Mouse (Mus musculus) myocyte (in vitro differentiated cells): ENCODE measurements around the gene Ogfod1.

ENCODE experiments used
- CEBPB ChIP-seq: IDR thresholded peaks from 2 replicates; pipeline ENCODE4 v1.6.1; 2011; ENCODE audit warnings: mild to moderate bottlenecking, moderate library complexity; ENCODE audit not compliant: poor library complexity, insufficient read depth, severe bottlenecking
- MAX ChIP-seq: IDR thresholded peaks from one replicate; pipeline ENCODE4 v1.6.1; 2011; ENCODE audit warnings: low read depth, mild to moderate bottlenecking, control low read depth
- MYOD1 ChIP-seq, 3 experiments: IDR thresholded peaks; one replicate each; pipeline ENCODE4 v1.6.1; 2011; ENCODE audit warnings: control low read depth in 2 of 3, low read depth in 2 of 3, mild to moderate bottlenecking in 2 of 3, moderate library complexity in 1 of 3; ENCODE audit not compliant: insufficient read length in 2 of 3, control insufficient read depth in 1 of 3
- MYOG ChIP-seq, 3 experiments: IDR thresholded peaks; one replicate each; pipeline ENCODE4 v1.6.1; 2011; ENCODE audit warnings: control low read depth in 2 of 3, low read depth in 2 of 3, mild to moderate bottlenecking in 2 of 3; ENCODE audit not compliant: insufficient read length in 2 of 3, control insufficient read depth in 1 of 3, insufficient read depth in 1 of 3
- POLR2A ChIP-seq: IDR thresholded peaks from one replicate; pipeline ENCODE4 v1.6.1; 2011; ENCODE audit warnings: low read depth, mild to moderate bottlenecking, control low read depth, moderate library complexity; ENCODE audit not compliant: insufficient read length
- POLR2AphosphoS2 ChIP-seq: IDR thresholded peaks from one replicate; pipeline ENCODE4 v1.6.1; 2011; ENCODE audit warnings: low read depth, control low read depth; ENCODE audit not compliant: insufficient read length
- REST ChIP-seq: IDR thresholded peaks from one replicate; pipeline ENCODE4 v1.6.1; 2011; ENCODE audit warnings: mild to moderate bottlenecking, control low read depth, moderate library complexity; ENCODE audit not compliant: insufficient read depth, insufficient read length
- TCF12 ChIP-seq: IDR thresholded peaks from one replicate; pipeline ENCODE4 v1.6.1; 2011; ENCODE audit warnings: mild to moderate bottlenecking, control low read depth; ENCODE audit not compliant: poor library complexity, insufficient read depth, severe bottlenecking
- TCF3 ChIP-seq: IDR thresholded peaks from one replicate; pipeline ENCODE4 v1.6.1; 2011; ENCODE audit warnings: low read depth, control low read depth; ENCODE audit not compliant: insufficient read length
- USF1 ChIP-seq: IDR thresholded peaks from one replicate; pipeline ENCODE4 v1.6.1; 2011; ENCODE audit warnings: low read depth, mild to moderate bottlenecking, control low read depth, moderate library complexity

DNA sequence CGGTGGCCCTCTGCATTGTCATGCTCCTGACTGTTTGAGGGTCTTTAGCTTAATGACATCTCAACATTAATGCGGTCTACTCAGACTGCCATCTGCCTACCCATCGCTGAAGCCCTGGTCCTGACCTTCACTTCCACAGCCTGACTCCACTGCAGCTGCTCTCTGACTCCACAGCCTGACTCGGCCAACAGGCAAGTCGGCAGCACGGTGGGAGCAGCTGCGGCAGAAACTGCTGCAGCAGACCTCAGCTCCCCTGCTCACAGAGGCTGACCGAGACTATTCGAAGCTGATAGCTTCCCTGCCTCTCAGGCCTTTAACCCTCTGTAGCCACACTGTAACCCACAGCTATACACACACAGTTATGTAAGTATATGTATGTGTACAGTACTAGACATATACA is 51.0 kb downstream of the Ogfod1 start:
- no peak for TF ChIP-seq POLR2A
- no peak for TF ChIP-seq REST
- peak in 2 of 3 experiments; percentile 70 to 72 for TF ChIP-seq MYOD1 (IDR thresholded peaks at IDR 0.05; ENCODE audit: control insufficient read depth in 1 of 3, insufficient read length in 2 of 3, low read depth in 2 of 3)
- no peak for TF ChIP-seq USF1
- TF ChIP-seq MAX = no peak
- TF ChIP-seq CEBPB = no peak
- no peak for TF ChIP-seq TCF12
- TF ChIP-seq POLR2AphosphoS2 = no peak
- TF ChIP-seq MYOG (IDR thresholded peaks at IDR 0.05; ENCODE audit: control insufficient read depth in 1 of 3, insufficient read depth in 1 of 3, insufficient read length in 2 of 3, low read depth in 2 of 3) = peak; percentile 24 to 82 (median 79)
- TF ChIP-seq TCF3 = no peak
